Mouse (Mus musculus): Measurements from ENCODE around the gene Pf4. TPM values are rescaled to one million over a fixed set of nuclear protein-coding genes. Genes with fewer than 3 reads are reported as not detected.

The Pf4 gene
- polyA plus RNA-seq, 2 experiments, result 247 to 428 TPM

DNA sequence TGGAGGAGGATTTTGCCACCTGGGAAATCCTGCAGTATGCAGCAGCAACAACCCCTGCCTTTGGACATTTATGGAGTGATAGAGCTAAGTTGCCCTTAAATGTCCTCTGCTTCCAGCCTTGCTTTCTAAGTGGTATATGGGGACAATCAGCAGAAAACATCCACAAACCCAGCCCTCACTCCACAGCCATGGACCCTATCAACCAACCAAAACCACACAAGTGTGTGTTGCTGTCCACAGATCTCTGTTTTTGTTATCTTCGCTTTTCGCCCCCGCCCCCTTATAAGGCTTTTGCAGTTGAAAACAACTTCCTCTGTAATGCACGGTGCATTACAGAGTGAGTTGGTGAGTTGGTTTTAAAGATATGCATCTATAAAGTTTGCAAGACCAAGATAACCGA, 3.3 kb downstream of the Pf4 start:
- H3K4me1 ChIP-seq (replicated peaks; ENCODE audit: control insufficient read depth in 2 of 2, insufficient read depth in 2 of 2, low read length in 1 of 2), result peaks cover 0 to 4% of the 10 kb centered on the region in 2 experiments; a peak in 1 of 4 replicates
- H3K9me3 ChIP-seq (ENCODE audit: control insufficient read depth, low read length), result no peaks in the 10 kb centered on the region
- no peaks in the 10 kb centered on the region for H3K27me3 ChIP-seq (ENCODE audit: control insufficient read depth, insufficient read depth, low read length)
- no peak overlapping the region for H3K4me2 ChIP-seq (ENCODE audit: low read depth)
- H3K27ac ChIP-seq, result no peak overlapping the region
- H3K4me3 ChIP-seq (ENCODE audit: insufficient read depth in 1 of 2, low read depth in 2 of 2, low read length in 2 of 2), result no peak overlapping the region
- H3K36me3 ChIP-seq (replicated peaks; ENCODE audit: control insufficient read depth, insufficient read depth, low read depth), result no peaks in the 10 kb centered on the region
- DNase-seq (ENCODE audit: low read depth in 3 of 3, low spot score in 3 of 3) (peak in 2 of 3 experiments; percentile 15 to 16), ATAC-seq (ENCODE audit: insufficient read depth) (peak; percentile 77)
- H3K9ac ChIP-seq (replicated peaks), result no peak overlapping the region
- 20% methylated on average over 5 of the region's 5 CpGs for WGBS (ENCODE audit: insufficient replicate concordance)
- TF ChIP-seq CTCF (IDR thresholded peaks at IDR 0.05; ENCODE audit: low read depth), result no peak
- TF ChIP-seq EP300 (IDR thresholded peaks at IDR 0.05; ENCODE audit: low read depth), result no peak; the same call in 1 of the 2 replicates

DNA sequence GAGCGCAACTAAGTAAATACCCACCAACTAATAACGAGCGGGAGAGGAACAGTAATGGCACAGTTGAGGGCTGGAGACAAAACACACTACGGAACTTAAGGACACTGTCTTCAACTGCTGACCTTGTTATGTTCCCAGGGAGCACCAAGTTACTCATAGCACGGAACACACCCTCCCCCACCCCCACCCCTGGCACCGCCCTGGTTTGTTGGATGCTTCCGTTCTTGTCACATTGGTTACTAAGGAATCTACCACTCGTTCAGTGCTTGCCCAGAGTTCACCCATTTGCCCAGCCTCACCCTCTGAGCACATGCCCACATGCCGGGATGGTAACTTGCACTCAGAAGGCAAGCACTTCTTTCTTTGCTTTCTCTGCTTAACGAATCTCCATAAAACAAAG, 5.4 kb downstream of the Pf4 start:
- no peak overlapping the region for H3K27ac ChIP-seq
- H3K27me3 ChIP-seq (ENCODE audit: control insufficient read depth, insufficient read depth, low read length), result no peaks in the 10 kb centered on the region
- H3K4me3 ChIP-seq (ENCODE audit: insufficient read depth in 1 of 2, low read depth in 2 of 2, low read length in 2 of 2), result no peak overlapping the region
- H3K4me2 ChIP-seq (ENCODE audit: low read depth), result no peak overlapping the region
- no peak overlapping the region for H3K9ac ChIP-seq (replicated peaks)
- no peaks in the 10 kb centered on the region for H3K36me3 ChIP-seq (replicated peaks; ENCODE audit: control insufficient read depth, insufficient read depth, low read depth)
- WGBS (ENCODE audit: insufficient replicate concordance), result 69% methylated on average over 10 of the region's 10 CpGs
- TF ChIP-seq EP300 (IDR thresholded peaks at IDR 0.05; ENCODE audit: low read depth) (no peak), CTCF (IDR thresholded peaks at IDR 0.05; ENCODE audit: low read depth) (no peak)
- H3K9me3 ChIP-seq (ENCODE audit: control insufficient read depth, low read length), result no peaks in the 10 kb centered on the region
- no peak for DNase-seq (ENCODE audit: low read depth in 3 of 3, low spot score in 3 of 3)
- no peak for ATAC-seq (ENCODE audit: insufficient read depth)
- H3K4me1 ChIP-seq (replicated peaks; ENCODE audit: control insufficient read depth in 2 of 2, insufficient read depth in 2 of 2, low read length in 1 of 2), result peaks cover 0 to 4% of the 10 kb centered on the region in 2 experiments; a peak in 1 of 4 replicates

DNA sequence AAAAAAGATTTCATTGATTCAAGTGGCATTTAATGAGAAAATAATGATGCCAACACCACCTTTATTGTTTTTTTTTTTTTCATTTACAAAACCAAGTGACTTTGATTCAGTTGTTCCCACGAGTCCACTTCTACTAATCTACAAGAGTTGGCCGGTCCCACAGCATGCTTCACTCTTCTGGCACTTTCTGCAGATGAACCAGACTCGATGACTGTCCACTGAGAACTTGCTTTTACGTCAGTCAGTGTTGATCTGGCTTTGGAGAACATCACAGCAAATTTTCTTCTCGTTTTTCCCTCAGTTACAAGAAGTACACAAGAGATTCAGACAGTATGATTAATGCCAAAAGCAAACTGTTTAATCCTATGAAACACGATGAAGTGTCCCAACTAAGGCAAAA, 6.6 kb downstream of the Pf4 start:
- WGBS (ENCODE audit: insufficient replicate concordance), result 56% methylated on average over 6 of the region's 6 CpGs
- H3K9me3 ChIP-seq (ENCODE audit: control insufficient read depth, low read length), result no peaks in the 10 kb centered on the region
- peaks cover 0 to 4% of the 10 kb centered on the region in 2 experiments; a peak in 1 of 4 replicates for H3K4me1 ChIP-seq (replicated peaks; ENCODE audit: control insufficient read depth in 2 of 2, insufficient read depth in 2 of 2, low read length in 1 of 2)
- no peak for TF ChIP-seq CTCF (IDR thresholded peaks at IDR 0.05; ENCODE audit: low read depth)
- TF ChIP-seq EP300 (IDR thresholded peaks at IDR 0.05; ENCODE audit: low read depth), result no peak
- DNase-seq (ENCODE audit: low read depth in 3 of 3, low spot score in 3 of 3) (no peak), ATAC-seq (ENCODE audit: insufficient read depth) (no peak)
- H3K4me2 ChIP-seq (ENCODE audit: low read depth), result no peak overlapping the region
- no peak overlapping the region for H3K4me3 ChIP-seq (ENCODE audit: insufficient read depth in 1 of 2, low read depth in 2 of 2, low read length in 2 of 2)
- no peak overlapping the region for H3K27ac ChIP-seq
- H3K27me3 ChIP-seq (ENCODE audit: control insufficient read depth, insufficient read depth, low read length), result no peaks in the 10 kb centered on the region
- no peak overlapping the region for H3K9ac ChIP-seq (replicated peaks)
- H3K36me3 ChIP-seq (replicated peaks; ENCODE audit: control insufficient read depth, insufficient read depth, low read depth), result no peaks in the 10 kb centered on the region

DNA sequence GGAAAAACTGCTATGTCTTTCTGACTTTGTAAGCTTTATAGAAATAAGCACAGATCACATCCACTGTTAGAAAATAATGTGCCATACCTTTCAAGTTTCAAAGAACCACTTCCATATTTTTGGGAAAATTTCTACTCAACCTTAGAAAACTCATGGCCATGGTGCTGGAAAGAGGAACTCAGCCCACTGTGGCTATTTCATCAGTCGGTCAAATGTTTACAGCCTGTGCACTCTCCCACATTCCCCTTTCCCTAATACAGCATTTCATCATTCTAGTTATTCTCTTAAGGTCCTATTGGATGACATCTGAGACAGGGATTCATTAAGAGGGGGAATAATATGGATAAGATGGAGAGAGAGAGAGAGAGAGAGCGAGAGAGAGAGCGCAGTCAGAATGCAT, 11.5 kb downstream of the Pf4 start:
- 65% methylated on average over 3 of the region's 3 CpGs for WGBS (ENCODE audit: insufficient replicate concordance)
- Histone ChIP-seq H3K4me1 (replicated peaks; ENCODE audit: control insufficient read depth in 2 of 2, insufficient read depth in 2 of 2, low read length in 1 of 2) (no peaks in the 10 kb centered on the region), H3K4me3 (ENCODE audit: insufficient read depth in 1 of 2, low read depth in 2 of 2, low read length in 2 of 2) (no peak overlapping the region), H3K9me3 (ENCODE audit: control insufficient read depth, low read length) (no peaks in the 10 kb centered on the region), H3K27me3 (ENCODE audit: control insufficient read depth, insufficient read depth, low read length) (no peaks in the 10 kb centered on the region), H3K27ac (no peak overlapping the region), H3K4me2 (ENCODE audit: low read depth) (no peak overlapping the region), H3K9ac (replicated peaks) (no peak overlapping the region), H3K36me3 (replicated peaks; ENCODE audit: control insufficient read depth, insufficient read depth, low read depth) (no peaks in the 10 kb centered on the region)
- no peak for DNase-seq (ENCODE audit: low read depth in 3 of 3, low spot score in 3 of 3)
- TF ChIP-seq CTCF (IDR thresholded peaks at IDR 0.05; ENCODE audit: low read depth), result no peak
- no peak for TF ChIP-seq EP300 (IDR thresholded peaks at IDR 0.05; ENCODE audit: low read depth)
- ATAC-seq (ENCODE audit: insufficient read depth), result no peak

DNA sequence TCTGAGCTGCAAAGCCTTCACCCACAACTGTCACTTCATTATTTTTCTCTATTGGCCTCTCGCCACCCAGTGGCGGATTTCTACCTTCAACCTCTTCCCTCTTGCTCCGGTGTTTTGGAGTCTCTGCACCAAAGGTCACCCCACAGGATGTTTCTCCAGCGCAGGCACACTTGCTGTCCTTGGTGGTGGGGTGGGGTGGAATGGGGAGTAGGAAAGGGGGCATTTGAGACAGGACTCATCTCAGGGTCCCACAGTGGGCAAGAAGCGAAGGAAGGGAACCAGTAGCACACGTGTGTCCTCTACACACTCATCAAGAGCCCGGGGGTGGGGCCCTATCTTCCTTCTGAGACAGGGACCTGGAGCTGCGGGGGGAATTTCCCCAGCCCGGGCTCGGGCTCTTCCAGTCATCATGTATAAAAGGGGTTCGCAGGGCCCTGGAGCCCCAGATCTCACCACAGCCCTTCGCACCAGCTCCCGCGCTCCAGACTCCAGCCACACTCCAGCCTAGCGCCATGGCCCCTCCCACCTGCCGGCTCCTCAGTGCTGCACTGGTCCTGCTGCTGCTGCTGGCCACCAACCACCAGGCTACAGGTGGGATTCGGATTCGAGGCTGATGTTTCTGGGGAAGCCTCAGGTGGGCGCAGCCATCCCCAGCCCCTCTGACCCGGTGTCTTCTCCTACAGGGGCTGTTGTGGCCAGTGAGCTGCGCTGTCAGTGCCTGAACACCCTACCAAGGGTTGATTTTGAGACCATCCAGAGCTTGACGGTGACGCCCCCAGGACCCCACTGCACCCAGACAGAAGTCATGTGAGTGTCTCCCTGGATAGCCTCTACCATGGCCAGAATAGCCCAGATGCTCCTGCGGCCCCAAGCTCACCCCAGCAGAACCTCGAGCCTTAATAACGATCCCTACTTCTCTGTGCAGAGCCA, 13.7 kb downstream of the Pf4 start, which contains the start of gene Cxcl3:
Gene Cxcl3, plus strand, starts transcription at position 445 of the 930 bp plus-strand sequence.
- DNase-seq (ENCODE audit: low read depth in 3 of 3, low spot score in 3 of 3), result peak in 1 of 3 experiments; percentile 7
- peak; percentile 43; the same call in 1 of the 2 replicates for ATAC-seq (ENCODE audit: insufficient read depth)
- H3K9me3 ChIP-seq (ENCODE audit: control insufficient read depth, low read length), result no peaks in the 10 kb centered on the region
- H3K4me2 ChIP-seq (ENCODE audit: low read depth), result peak within 1 kb of the TSS; percentile 62
- no peak for TF ChIP-seq EP300 (IDR thresholded peaks at IDR 0.05; ENCODE audit: low read depth)
- TF ChIP-seq CTCF (IDR thresholded peaks at IDR 0.05; ENCODE audit: low read depth), result peak; percentile 45
- H3K4me1 ChIP-seq (replicated peaks; ENCODE audit: control insufficient read depth in 2 of 2, insufficient read depth in 2 of 2, low read length in 1 of 2), result peaks cover 0 to 2% of the 10 kb centered on the region in 2 experiments; a peak in 1 of 4 replicates
- no peaks in the 10 kb centered on the region for H3K27me3 ChIP-seq (ENCODE audit: control insufficient read depth, insufficient read depth, low read length)
- H3K27ac ChIP-seq, result no peak within 1 kb of the TSS
- no peak within 1 kb of the TSS for H3K9ac ChIP-seq (replicated peaks)
- no peaks in the 10 kb centered on the region for H3K36me3 ChIP-seq (replicated peaks; ENCODE audit: control insufficient read depth, insufficient read depth, low read depth)
- WGBS (ENCODE audit: insufficient replicate concordance), result 18% methylated on average over 26 of the region's 26 CpGs
- peak within 1 kb of the TSS; percentile 4 to 42; a peak in 1 of 4 replicates for H3K4me3 ChIP-seq (ENCODE audit: insufficient read depth in 1 of 2, low read depth in 2 of 2, low read length in 2 of 2)
